Comparison of ENCODE assay signal across 14 mouse cellular contexts in the genomic region with DNA sequence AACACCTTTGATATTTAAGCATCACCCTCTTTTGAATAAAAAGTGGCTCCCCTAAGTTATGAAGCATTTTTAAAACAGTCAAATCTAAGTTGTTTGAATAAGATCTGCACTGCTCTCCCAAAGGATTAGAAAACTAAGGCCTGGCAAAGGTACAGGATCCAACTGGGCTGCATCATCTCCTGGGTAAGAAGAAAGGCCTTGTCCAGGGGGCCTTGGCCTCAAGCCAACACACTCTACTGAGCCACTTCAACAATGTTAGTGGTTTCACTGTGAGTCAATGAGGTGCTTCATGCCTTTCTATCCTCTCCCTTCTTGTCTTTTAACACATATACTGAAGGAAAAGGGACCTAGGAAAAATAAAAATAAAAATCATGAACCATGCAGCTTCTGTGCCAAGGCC.
DNase-seq lines count a peak whose midpoint lies in the region; ATAC-seq and TF ChIP-seq lines count a peak whose summit lies in the region.
"Had no signal": no experiment of that assay in that cellular context is flagged by ENCODE, and none has a peak within 500 bp of the region (broad histone marks: within the 10 kb centered on the region; RNA-seq: fewer than 3 reads in every experiment).

No protein-coding gene starts in this region.

- H3K9me3 ChIP-seq in hindbrain, postnatal 0 days (ENCODE audit: low read length), result no peaks in the 10 kb centered on the region
- H3K9me3 ChIP-seq in hindbrain, embryonic 14.5 days (ENCODE audit: control insufficient read depth, low read length), result no peaks in the 10 kb centered on the region
- no peaks in the 10 kb centered on the region for H3K9me3 ChIP-seq in midbrain, embryonic 11.5 days (ENCODE audit: control insufficient read depth, low read length)
- no peaks in the 10 kb centered on the region for H3K9me3 ChIP-seq in midbrain, embryonic 15.5 days
- H3K9me3 ChIP-seq in forebrain, embryonic 16.5 days (ENCODE audit: control insufficient read depth, low read length), result no peaks in the 10 kb centered on the region
- H3K9me3 ChIP-seq: heart, embryonic 15.5 days; neural tube, embryonic 15.5 days; stomach, embryonic 15.5 days had no signal

- H3K4me2 ChIP-seq in hindbrain, postnatal 0 days (ENCODE audit: low read depth, low read length), result no peak overlapping the region
- H3K4me2 ChIP-seq in hindbrain, embryonic 14.5 days (replicated peaks), result no peak overlapping the region
- no peak overlapping the region for H3K4me2 ChIP-seq in midbrain, embryonic 11.5 days
- H3K4me2 ChIP-seq in midbrain, embryonic 15.5 days, result no peak overlapping the region
- no peak overlapping the region for H3K4me2 ChIP-seq in forebrain, embryonic 16.5 days (ENCODE audit: low read length)
- H3K4me2 ChIP-seq: heart, embryonic 15.5 days; neural tube, embryonic 15.5 days; stomach, embryonic 15.5 days had no signal

- TF ChIP-seq POLR2A in brain, embryonic 14.5 days (IDR thresholded peaks at IDR 0.05; ENCODE audit: borderline replicate concordance, extremely low read depth, insufficient read depth, insufficient read length, poor library complexity, severe bottlenecking), result no peak

- no peaks in the 10 kb centered on the region for H3K27me3 ChIP-seq in hindbrain, postnatal 0 days (ENCODE audit: insufficient read depth, low read length)
- H3K27me3 ChIP-seq in hindbrain, embryonic 14.5 days (ENCODE audit: control insufficient read depth, insufficient read depth, low read length), result no peaks in the 10 kb centered on the region
- no peaks in the 10 kb centered on the region for H3K27me3 ChIP-seq in midbrain, embryonic 11.5 days (ENCODE audit: control insufficient read depth, insufficient read depth, low read length)
- H3K27me3 ChIP-seq in midbrain, embryonic 15.5 days (replicated peaks), result no peaks in the 10 kb centered on the region
- H3K27me3 ChIP-seq in forebrain, embryonic 16.5 days (replicated peaks; ENCODE audit: control insufficient read depth, insufficient read depth, low read length), result no peaks in the 10 kb centered on the region
- H3K27me3 ChIP-seq: heart, embryonic 15.5 days; neural tube, embryonic 15.5 days; stomach, embryonic 15.5 days had no signal

- H3K36me3 ChIP-seq in hindbrain, postnatal 0 days (ENCODE audit: insufficient read depth, low read length), result no peaks in the 10 kb centered on the region
- H3K36me3 ChIP-seq in hindbrain, embryonic 14.5 days (replicated peaks; ENCODE audit: control insufficient read depth, insufficient read depth), result no peaks in the 10 kb centered on the region
- H3K36me3 ChIP-seq in midbrain, embryonic 11.5 days (ENCODE audit: control insufficient read depth, insufficient read depth, low read length), result no peaks in the 10 kb centered on the region
- no peaks in the 10 kb centered on the region for H3K36me3 ChIP-seq in midbrain, embryonic 15.5 days (replicated peaks)
- no peaks in the 10 kb centered on the region for H3K36me3 ChIP-seq in forebrain, embryonic 16.5 days (ENCODE audit: control insufficient read depth, insufficient read depth)
- H3K36me3 ChIP-seq: heart, embryonic 15.5 days; neural tube, embryonic 15.5 days; stomach, embryonic 15.5 days had no signal

- no peak overlapping the region for H3K9ac ChIP-seq in hindbrain, postnatal 0 days (replicated peaks; ENCODE audit: low read length)
- H3K9ac ChIP-seq in hindbrain, embryonic 14.5 days, result no peak overlapping the region
- no peak overlapping the region for H3K9ac ChIP-seq in midbrain, embryonic 11.5 days (ENCODE audit: low read length)
- no peak overlapping the region for H3K9ac ChIP-seq in midbrain, embryonic 15.5 days
- H3K9ac ChIP-seq in forebrain, embryonic 16.5 days (replicated peaks; ENCODE audit: low read depth, low read length), result no peak overlapping the region
- H3K9ac ChIP-seq: heart, embryonic 15.5 days; neural tube, embryonic 15.5 days; stomach, embryonic 15.5 days had no signal

- no peak overlapping the region for H3K4me3 ChIP-seq in hindbrain, postnatal 0 days (ENCODE audit: low read length)
- H3K4me3 ChIP-seq in hindbrain, embryonic 14.5 days (replicated peaks; ENCODE audit: low read length), result no peak overlapping the region
- no peak overlapping the region for H3K4me3 ChIP-seq in midbrain, embryonic 11.5 days (ENCODE audit: low read depth, low read length)
- H3K4me3 ChIP-seq in midbrain, embryonic 15.5 days, result no peak overlapping the region
- no peak overlapping the region for H3K4me3 ChIP-seq in forebrain, embryonic 16.5 days (replicated peaks; ENCODE audit: low read length)
- H3K4me3 ChIP-seq: heart, embryonic 15.5 days; neural tube, embryonic 15.5 days; stomach, embryonic 15.5 days had no signal

- peak; percentile 25 to 39 for DNase-seq in cerebellum, postnatal 10 days
- DNase-seq in cerebellum, adult 18-20 months, result no peak
- DNase-seq in hindbrain, postnatal 0 days (ENCODE audit: low spot score), result peak; percentile 29
- DNase-seq in hindbrain, embryonic 14.5 days (ENCODE audit: low spot score), result no peak
- peak; percentile 14 for DNase-seq in midbrain, embryonic 11.5 days (ENCODE audit: low spot score, missing footprints)
- DNase-seq in brain, embryonic 14.5 days (ENCODE audit: low read depth), result peak; percentile 29
- DNase-seq: liver; thymus, postnatal 4 days had no signal

- H3K27ac ChIP-seq in hindbrain, postnatal 0 days, result no peak overlapping the region
- no peak overlapping the region for H3K27ac ChIP-seq in hindbrain, embryonic 14.5 days
- H3K27ac ChIP-seq in midbrain, embryonic 11.5 days (ENCODE audit: low read depth, low read length), result no peak overlapping the region
- no peak overlapping the region for H3K27ac ChIP-seq in midbrain, embryonic 15.5 days
- H3K27ac ChIP-seq in forebrain, embryonic 16.5 days (ENCODE audit: low read length), result no peak overlapping the region
- H3K27ac ChIP-seq: heart, embryonic 15.5 days; neural tube, embryonic 15.5 days; stomach, embryonic 15.5 days had no signal

- H3K4me1 ChIP-seq in hindbrain, postnatal 0 days (ENCODE audit: insufficient read depth, low read length), result no peaks in the 10 kb centered on the region
- no peaks in the 10 kb centered on the region for H3K4me1 ChIP-seq in hindbrain, embryonic 14.5 days (replicated peaks; ENCODE audit: control insufficient read depth, insufficient read depth, low read length)
- H3K4me1 ChIP-seq in midbrain, embryonic 11.5 days (ENCODE audit: control insufficient read depth, insufficient read depth, low read length), result no peaks in the 10 kb centered on the region
- 0 out of 2 replicates have a peak, but pooled peaks cover 5% of the 10 kb centered on the region for H3K4me1 ChIP-seq in midbrain, embryonic 15.5 days
- no peaks in the 10 kb centered on the region for H3K4me1 ChIP-seq in forebrain, embryonic 16.5 days (replicated peaks; ENCODE audit: control insufficient read depth, insufficient read depth, low read length)
- H3K4me1 ChIP-seq: heart, embryonic 15.5 days; neural tube, embryonic 15.5 days; stomach, embryonic 15.5 days had no signal

- ATAC-seq in hindbrain, postnatal 0 days, result no peak
- ATAC-seq in hindbrain, embryonic 14.5 days (ENCODE audit: low FRiP score), result no peak
- ATAC-seq in midbrain, embryonic 11.5 days (ENCODE audit: low FRiP score), result no peak
- no peak for ATAC-seq in midbrain, embryonic 15.5 days (replicated peaks)
- ATAC-seq in forebrain, embryonic 16.5 days, result no peak
- ATAC-seq: activated CD4-positive, CD25-positive, alpha-beta regulatory T cell, adult 4 months had no signal

- no peak for TF ChIP-seq CTCF in hindbrain, postnatal 0 days (IDR thresholded peaks at IDR 0.05; ENCODE audit: low read depth)
- no peak for TF ChIP-seq CTCF in brain, embryonic 14.5 days (IDR thresholded peaks at IDR 0.05; ENCODE audit: borderline replicate concordance, extremely low read depth, insufficient read depth, insufficient read length)

Comparison
In these comparisons a context has a peak if more than half of its experiments do, and no peak if none do; other contexts are left out.
1. DNase-seq: peak in cerebellum, postnatal 10 days (2 of 2), hindbrain, postnatal 0 days (single experiment), midbrain, embryonic 11.5 days (single experiment) and brain, embryonic 14.5 days (single experiment); none in cerebellum, adult 18-20 months (0 of 2) and hindbrain, embryonic 14.5 days (single experiment).